Mouse (Mus musculus) midbrain, embryonic 15.5 days (tissue): ENCODE measurements at regions not wholly inside any gene's neighbourhood (a gene's known extent, or its start where the extent isn't known, plus 50 kb on each side); places are given as distances from the start of the nearest gene placed in this dataset.

Source experiments
- ATAC-seq: fragments of 200-750 bp; cut with Nextera tagmentation; replicated peaks from 2 replicates; pipeline ENCODE4 v1.8.0; 2017; ENCODE audit warnings: moderate TSS enrichment
- H3K27ac ChIP-seq: fragments of 300-500 bp; sonication (generic); 2 replicates; pipeline ENCODE4 v1.5.1; 2015; ENCODE audit warnings: mild to moderate bottlenecking, inconsistent platforms
- H3K27me3 ChIP-seq: fragments of 300-500 bp; sonication (generic); replicated peaks from 2 replicates; pipeline ENCODE4 v1.6.1; 2015; ENCODE audit warnings: inconsistent platforms
- H3K36me3 ChIP-seq: fragments of 300-500 bp; sonication (generic); replicated peaks from 2 replicates; pipeline ENCODE4 v1.6.1; 2015; ENCODE audit warnings: inconsistent platforms
- H3K4me1 ChIP-seq: fragments of 300-500 bp; sonication (generic); 2 replicates; pipeline ENCODE4 v1.6.1; 2015; ENCODE audit warnings: inconsistent platforms
- H3K4me2 ChIP-seq: fragments of 300-500 bp; sonication (generic); 2 replicates; pipeline ENCODE4 v1.6.1; 2015; ENCODE audit warnings: inconsistent platforms, mild to moderate bottlenecking, moderate library complexity
- H3K4me3 ChIP-seq: fragments of 300-500 bp; sonication (generic); 2 replicates; pipeline ENCODE4 v1.5.1; 2015; ENCODE audit warnings: mild to moderate bottlenecking, inconsistent platforms
- H3K9ac ChIP-seq: fragments of 300-500 bp; sonication (generic); 2 replicates; pipeline ENCODE4 v1.6.1; 2015; ENCODE audit warnings: mild to moderate bottlenecking, inconsistent platforms
- H3K9me3 ChIP-seq: fragments of 300-500 bp; sonication (generic); 2 replicates; pipeline ENCODE4 v1.6.1; 2016; ENCODE audit warnings: inconsistent platforms
- WGBS: fragments of 180-500 bp; shearing (Covaris S2); methylation state at CpG from one replicate; pipeline ENCODE4 v1.1.7; 2015; ENCODE audit warnings: mixed read lengths; 5-methylcytosine and 5-hydroxymethylcytosine counted together

GRCm38 (mm10) chr1:43292561-43292960 is 95.8 kb upstream of the Fhl2 start:
- WGBS, result 91% methylated on average over 2 of the region's 2 CpGs
- no peaks in the 10 kb centered on the region for H3K9me3 ChIP-seq
- H3K27me3 ChIP-seq, result no peaks in the 10 kb centered on the region
- no peaks in the 10 kb centered on the region for H3K36me3 ChIP-seq
- no peak overlapping the region for H3K9ac ChIP-seq
- H3K4me2 ChIP-seq, result no peak overlapping the region
- no peak for ATAC-seq
- H3K4me1 ChIP-seq, result 0 out of 2 replicates have a peak, but pooled peaks cover 2% of the 10 kb centered on the region
- H3K27ac ChIP-seq, result no peak overlapping the region
- H3K4me3 ChIP-seq, result no peak overlapping the region

- Histone ChIP-seq H3K27me3 (no peaks in the 10 kb centered on the region), H3K4me3 (no peak overlapping the region), H3K27ac (no peak overlapping the region), H3K36me3 (no peaks in the 10 kb centered on the region), H3K9me3 (no peaks in the 10 kb centered on the region), H3K4me2 (no peak overlapping the region), H3K4me1 (0 out of 2 replicates have a peak, but pooled peaks cover 2% of the 10 kb centered on the region), H3K9ac (no peak overlapping the region)
- WGBS, result 79% methylated on average over 11 of the region's 11 CpGs
- no peak for ATAC-seq
Observed at GRCm38 (mm10) chr1:43294221-43295012, 97.6 kb upstream of the Fhl2 start.

- WGBS, result 91% methylated on average over 2 of the region's 2 CpGs
Observed at GRCm38 (mm10) chr1:43297579-43297978, 100.8 kb upstream of the Fhl2 start.

GRCm38 (mm10) chr1:43298746-43299145 is 102.0 kb upstream of the Fhl2 start:
- no peak for ATAC-seq
- no peak overlapping the region for H3K9ac ChIP-seq
- H3K4me1 ChIP-seq, result 0 out of 2 replicates have a peak, but pooled peaks cover 2% of the 10 kb centered on the region
- no peak overlapping the region for H3K4me3 ChIP-seq
- no peaks in the 10 kb centered on the region for H3K9me3 ChIP-seq
- no peak overlapping the region for H3K4me2 ChIP-seq
- H3K27ac ChIP-seq, result no peak overlapping the region
- WGBS, result 87% methylated on average over 3 of the region's 3 CpGs
- no peaks in the 10 kb centered on the region for H3K36me3 ChIP-seq
- no peaks in the 10 kb centered on the region; the same call in 1 of the 2 replicates for H3K27me3 ChIP-seq

More at GRCm38 (mm10) chr1:43297579-43297978, 100.8 kb upstream of the Fhl2 start:
- no peak overlapping the region for H3K4me3 ChIP-seq
- H3K36me3 ChIP-seq, result no peaks in the 10 kb centered on the region
- no peak overlapping the region for H3K9ac ChIP-seq
- no peak for ATAC-seq
- H3K27me3 ChIP-seq, result no peaks in the 10 kb centered on the region; the same call in 1 of the 2 replicates
- no peak overlapping the region for H3K27ac ChIP-seq
- H3K9me3 ChIP-seq, result no peaks in the 10 kb centered on the region
- no peak overlapping the region for H3K4me2 ChIP-seq
- 0 out of 2 replicates have a peak, but pooled peaks cover 4% of the 10 kb centered on the region for H3K4me1 ChIP-seq

- H3K4me1 ChIP-seq, result 0 out of 2 replicates have a peak, but pooled peaks cover 2% of the 10 kb centered on the region
- H3K27me3 ChIP-seq, result no peaks in the 10 kb centered on the region; the same call in 1 of the 2 replicates
- WGBS, result 52% methylated on average over 7 of the region's 7 CpGs
- no peaks in the 10 kb centered on the region for H3K36me3 ChIP-seq
- no peaks in the 10 kb centered on the region for H3K9me3 ChIP-seq
- H3K27ac ChIP-seq, result no peak overlapping the region
- ATAC-seq, result peak; percentile 80
- H3K4me2 ChIP-seq, result no peak overlapping the region
- no peak overlapping the region for H3K4me3 ChIP-seq
- H3K9ac ChIP-seq, result no peak overlapping the region
Observed at GRCm38 (mm10) chr1:43299490-43300302, 102.9 kb upstream of the Fhl2 start.

GRCm38 (mm10) chr1:43300676-43301075 is 103.9 kb upstream of the Fhl2 start:
- 89% methylated on average over 5 of the region's 5 CpGs for WGBS
- Histone ChIP-seq H3K9me3 (no peaks in the 10 kb centered on the region), H3K9ac (no peak overlapping the region), H3K27me3 (no peaks in the 10 kb centered on the region; the same call in 1 of the 2 replicates), H3K4me3 (no peak overlapping the region), H3K4me2 (no peak overlapping the region), H3K4me1 (0 out of 2 replicates have a peak, but pooled peaks cover 2% of the 10 kb centered on the region), H3K27ac (no peak overlapping the region), H3K36me3 (no peaks in the 10 kb centered on the region)
- no peak for ATAC-seq

- no peak for ATAC-seq
- no peak overlapping the region for H3K4me2 ChIP-seq
- H3K27me3 ChIP-seq, result no peaks in the 10 kb centered on the region; the same call in 1 of the 2 replicates
- no peak overlapping the region for H3K9ac ChIP-seq
- H3K4me3 ChIP-seq, result no peak overlapping the region
- no peak overlapping the region for H3K27ac ChIP-seq
- H3K9me3 ChIP-seq, result no peaks in the 10 kb centered on the region
- 82% methylated on average over 7 of the region's 7 CpGs for WGBS
- H3K36me3 ChIP-seq, result no peaks in the 10 kb centered on the region
- 0 out of 2 replicates have a peak, but pooled peaks cover 2% of the 10 kb centered on the region for H3K4me1 ChIP-seq
Observed at GRCm38 (mm10) chr1:43301866-43302571, 105.2 kb upstream of the Fhl2 start.

- H3K4me2 ChIP-seq, result no peak overlapping the region
- H3K9me3 ChIP-seq, result no peaks in the 10 kb centered on the region
- H3K4me3 ChIP-seq, result no peak overlapping the region
- WGBS, result 85% methylated on average over 7 of the region's 7 CpGs
- no peaks in the 10 kb centered on the region for H3K36me3 ChIP-seq
- no peaks in the 10 kb centered on the region; the same call in 1 of the 2 replicates for H3K27me3 ChIP-seq
- no peak overlapping the region for H3K27ac ChIP-seq
- no peak for ATAC-seq
- no peak overlapping the region for H3K9ac ChIP-seq
- H3K4me1 ChIP-seq, result 0 out of 2 replicates have a peak, but pooled peaks cover 2% of the 10 kb centered on the region
Observed at GRCm38 (mm10) chr1:43302657-43303056, 105.9 kb upstream of the Fhl2 start.

GRCm38 (mm10) chr1:43305349-43306278 is 108.8 kb upstream of the Fhl2 start:
- ATAC-seq, result no peak
- H3K27me3 ChIP-seq, result no peaks in the 10 kb centered on the region; the same call in 1 of the 2 replicates
- no peaks in the 10 kb centered on the region for H3K9me3 ChIP-seq
- no peak overlapping the region for H3K9ac ChIP-seq
- H3K4me3 ChIP-seq, result no peak overlapping the region
- no peaks in the 10 kb centered on the region for H3K36me3 ChIP-seq
- no peak overlapping the region for H3K27ac ChIP-seq
- H3K4me2 ChIP-seq, result no peak overlapping the region
- peaks cover under 1% of the 10 kb centered on the region; the same call in 1 of the 2 replicates for H3K4me1 ChIP-seq
- 64% methylated on average over 9 of the region's 9 CpGs for WGBS

GRCm38 (mm10) chr1:43310711-43311695 is 114.2 kb upstream of the Fhl2 start:
- peak overlapping the region; percentile 50 for H3K27ac ChIP-seq
- peaks cover 9% of the 10 kb centered on the region; the same call in 1 of the 2 replicates for H3K4me1 ChIP-seq
- no peak overlapping the region for H3K9ac ChIP-seq
- peak; percentile 72 for ATAC-seq
- no peak overlapping the region for H3K4me3 ChIP-seq
- H3K4me2 ChIP-seq, result peak overlapping the region; percentile 22
- no peaks in the 10 kb centered on the region for H3K27me3 ChIP-seq
- H3K9me3 ChIP-seq, result no peaks in the 10 kb centered on the region
- H3K36me3 ChIP-seq, result no peaks in the 10 kb centered on the region
- WGBS, result 51% methylated on average over 16 of the region's 16 CpGs
